Mouse (Mus musculus) retina, adult 2 months (tissue): ENCODE data around the gene Gpx7.
"Not testable (repeated sequence)": the region's sequence is repeated elsewhere in the genome, so short reads cannot be mapped to it uniquely, and the experiment has no call there.

ENCODE experiments used
- DNase-seq: peaks from one replicate; pipeline ENCODE4 v3.0.0-alpha.2; 2012; ENCODE audit warnings: low read depth, low spot score

The Gpx7 gene

GRCm38 (mm10) chr4:108391124-108391523 is 15.6 kb downstream of the Gpx7 start:
- DNase-seq: no peak

- no peak for DNase-seq
Measured at GRCm38 (mm10) chr4:108388741-108389140, 18.0 kb downstream of the Gpx7 start.

GRCm38 (mm10) chr4:108387681-108388253 is 19.0 kb downstream of the Gpx7 start:
- DNase-seq: no peak

- DNase-seq: no peak
Measured at GRCm38 (mm10) chr4:108387106-108387505, 19.7 kb downstream of the Gpx7 start.

GRCm38 (mm10) chr4:108386087-108386486 is 20.7 kb downstream of the Gpx7 start:
- no peak for DNase-seq

GRCm38 (mm10) chr4:108383183-108383714 is 23.5 kb downstream of the Gpx7 start, which contains the start of gene Shisal2a:
Gene Shisal2a, minus strand, starts transcription at chr4:108383349.
- DNase-seq: no peak

- no peak for DNase-seq
Measured at GRCm38 (mm10) chr4:108380146-108380545, 26.6 kb downstream of the Gpx7 start.

GRCm38 (mm10) chr4:108379476-108379875 is 27.3 kb downstream of the Gpx7 start:
- no peak for DNase-seq

- DNase-seq: no peak
Measured at GRCm38 (mm10) chr4:108372166-108372565, 34.6 kb downstream of the Gpx7 start.

- DNase-seq: no peak
Measured at GRCm38 (mm10) chr4:108371421-108371820, 35.3 kb downstream of the Gpx7 start.

- DNase-seq: no peak
Measured at GRCm38 (mm10) chr4:108370409-108370808, 36.4 kb downstream of the Gpx7 start.

GRCm38 (mm10) chr4:108369254-108369653 is 37.5 kb downstream of the Gpx7 start:
- no peak for DNase-seq

- no peak for DNase-seq
Measured at GRCm38 (mm10) chr4:108364111-108364476, 42.7 kb downstream of the Gpx7 start.

- DNase-seq: no peak
Measured at GRCm38 (mm10) chr4:108363355-108364110, 43.2 kb downstream of the Gpx7 start.

- DNase-seq: no peak
Measured at GRCm38 (mm10) chr4:108362321-108363261, 44.2 kb downstream of the Gpx7 start.

GRCm38 (mm10) chr4:108360136-108361055 is 46.4 kb downstream of the Gpx7 start:
- no peak for DNase-seq

- no peak for DNase-seq
Measured at GRCm38 (mm10) chr4:108358498-108358897, 48.3 kb downstream of the Gpx7 start.

GRCm38 (mm10) chr4:108357458-108357857 is 49.3 kb downstream of the Gpx7 start:
- no peak for DNase-seq

GRCm38 (mm10) chr4:108353591-108353990 is 53.2 kb downstream of the Gpx7 start:
- DNase-seq: not testable (repeated sequence)

GRCm38 (mm10) chr4:108350819-108351218 is 55.9 kb downstream of the Gpx7 start:
- no peak for DNase-seq
